Mouse (Mus musculus): ENCODE data around the gene Rpa3.

Gene Rpa3

GRCm38 (mm10) chr6:8209047-8209865 is 49.7 kb downstream of the Rpa3 start, which contains the start of gene Mios:
Gene Mios, plus strand, starts transcription at chr6:8209222.
- DNase-seq (ENCODE audit: low spot score), result peak; percentile 92
